Mouse (Mus musculus): ENCODE measurements around the gene Babam2. TPM values are rescaled to one million over a fixed set of nuclear protein-coding genes. Genes with fewer than 3 reads are reported as not detected.

The Babam2 gene
- polyA plus RNA-seq, 1 experiment from 2014 or later: 35.7 TPM

- 87% methylated on average over 5 of the region's 5 CpGs for WGBS
- DNase-seq (ENCODE audit: low spot score): peak; percentile 20
- Histone ChIP-seq H3K36me3 (no peaks in the 10 kb centered on the region), H3K27ac (no peak overlapping the region), H3K4me3 (no peak overlapping the region), H3K27me3 (ENCODE audit: low read depth, poor library complexity, severe bottlenecking) (no peaks in the 10 kb centered on the region), H3K4me1 (peaks cover under 1% of the 10 kb centered on the region; the same call in 1 of the 2 replicates), H3K9me3 (replicated peaks) (no peaks in the 10 kb centered on the region)
These were observed 368.7 kb downstream of the Babam2 start for GRCm38 (mm10) chr5:32066015-32066734.

GRCm38 (mm10) chr5:32066839-32067238 lies 369.4 kb downstream of the Babam2 start:
- WGBS: 90% methylated on average over 2 of the region's 2 CpGs
- peak; percentile 15 for DNase-seq (ENCODE audit: low spot score)
- H3K4me1 ChIP-seq: peaks cover 7% of the 10 kb centered on the region; the same call in 1 of the 2 replicates
- no peak overlapping the region for H3K27ac ChIP-seq
- H3K36me3 ChIP-seq: no peaks in the 10 kb centered on the region
- H3K9me3 ChIP-seq (replicated peaks): no peaks in the 10 kb centered on the region
- H3K4me3 ChIP-seq: no peak overlapping the region
- no peaks in the 10 kb centered on the region for H3K27me3 ChIP-seq (ENCODE audit: low read depth, poor library complexity, severe bottlenecking)

GRCm38 (mm10) chr5:32068616-32069015 lies 371.1 kb downstream of the Babam2 start:
- no peak overlapping the region for H3K4me3 ChIP-seq
- peaks cover 8% of the 10 kb centered on the region; the same call in 1 of the 2 replicates for H3K4me1 ChIP-seq
- H3K27me3 ChIP-seq (ENCODE audit: low read depth, poor library complexity, severe bottlenecking): no peaks in the 10 kb centered on the region
- H3K27ac ChIP-seq: no peak overlapping the region
- peak; percentile 12 for DNase-seq (ENCODE audit: low spot score)
- 82% methylated on average over 3 of the region's 3 CpGs for WGBS
- no peaks in the 10 kb centered on the region for H3K9me3 ChIP-seq (replicated peaks)
- H3K36me3 ChIP-seq: no peaks in the 10 kb centered on the region

- Histone ChIP-seq H3K36me3 (no peaks in the 10 kb centered on the region), H3K27ac (no peak overlapping the region), H3K4me1 (peaks cover 8% of the 10 kb centered on the region; the same call in 1 of the 2 replicates), H3K27me3 (ENCODE audit: low read depth, poor library complexity, severe bottlenecking) (no peaks in the 10 kb centered on the region), H3K9me3 (replicated peaks) (no peaks in the 10 kb centered on the region), H3K4me3 (no peak overlapping the region)
- WGBS: 76% methylated on average over 4 of the region's 4 CpGs
- DNase-seq (ENCODE audit: low spot score): peak; percentile 20
These were observed 371.6 kb downstream of the Babam2 start for GRCm38 (mm10) chr5:32069096-32069495.

GRCm38 (mm10) chr5:32069566-32070169 lies 372.2 kb downstream of the Babam2 start:
- Histone ChIP-seq H3K4me3 (no peak overlapping the region), H3K27ac (no peak overlapping the region), H3K36me3 (no peaks in the 10 kb centered on the region), H3K4me1 (peaks cover 8% of the 10 kb centered on the region; the same call in 1 of the 2 replicates), H3K9me3 (replicated peaks) (no peaks in the 10 kb centered on the region), H3K27me3 (ENCODE audit: low read depth, poor library complexity, severe bottlenecking) (no peaks in the 10 kb centered on the region)
- peak; percentile 23 for DNase-seq (ENCODE audit: low spot score)
- 84% methylated on average over 10 of the region's 10 CpGs for WGBS

- DNase-seq (ENCODE audit: low spot score): peak; percentile 11
- H3K36me3 ChIP-seq: no peaks in the 10 kb centered on the region
- H3K27ac ChIP-seq: no peak overlapping the region
- H3K4me1 ChIP-seq: peaks cover 8% of the 10 kb centered on the region; the same call in 1 of the 2 replicates
- 94% methylated on average over 3 of the region's 3 CpGs for WGBS
- H3K27me3 ChIP-seq (ENCODE audit: low read depth, poor library complexity, severe bottlenecking): no peaks in the 10 kb centered on the region
- H3K9me3 ChIP-seq (replicated peaks): no peaks in the 10 kb centered on the region
- no peak overlapping the region for H3K4me3 ChIP-seq
These were observed 373.3 kb downstream of the Babam2 start for GRCm38 (mm10) chr5:32070781-32071180.

GRCm38 (mm10) chr5:32071314-32071713 lies 373.8 kb downstream of the Babam2 start:
- 68% methylated on average over 4 of the region's 4 CpGs for WGBS
- peaks cover 8% of the 10 kb centered on the region; the same call in 1 of the 2 replicates for H3K4me1 ChIP-seq
- H3K36me3 ChIP-seq: no peaks in the 10 kb centered on the region
- no peaks in the 10 kb centered on the region for H3K9me3 ChIP-seq (replicated peaks)
- peak; percentile 30 for DNase-seq (ENCODE audit: low spot score)
- H3K4me3 ChIP-seq: no peak overlapping the region
- H3K27me3 ChIP-seq (ENCODE audit: low read depth, poor library complexity, severe bottlenecking): no peaks in the 10 kb centered on the region
- no peak overlapping the region for H3K27ac ChIP-seq

GRCm38 (mm10) chr5:32071824-32072223 lies 374.3 kb downstream of the Babam2 start:
- 96% methylated on average over 5 of the region's 5 CpGs for WGBS
- H3K36me3 ChIP-seq: no peaks in the 10 kb centered on the region

GRCm38 (mm10) chr5:32072877-32073276 lies 375.4 kb downstream of the Babam2 start:
- H3K4me3 ChIP-seq: no peak overlapping the region
- H3K27ac ChIP-seq: no peak overlapping the region
- WGBS: 94% methylated on average over 3 of the region's 3 CpGs
- no peaks in the 10 kb centered on the region for H3K27me3 ChIP-seq (ENCODE audit: low read depth, poor library complexity, severe bottlenecking)
- peaks cover 8% of the 10 kb centered on the region; the same call in 1 of the 2 replicates for H3K4me1 ChIP-seq
- no peaks in the 10 kb centered on the region for H3K36me3 ChIP-seq
- H3K9me3 ChIP-seq (replicated peaks): no peaks in the 10 kb centered on the region
- no peak for DNase-seq (ENCODE audit: low spot score)

More at GRCm38 (mm10) chr5:32071824-32072223, 374.3 kb downstream of the Babam2 start:
- H3K27ac ChIP-seq: no peak overlapping the region
- no peak for DNase-seq (ENCODE audit: low spot score)
- H3K27me3 ChIP-seq (ENCODE audit: low read depth, poor library complexity, severe bottlenecking): no peaks in the 10 kb centered on the region
- H3K4me1 ChIP-seq: peaks cover 8% of the 10 kb centered on the region; the same call in 1 of the 2 replicates
- H3K4me3 ChIP-seq: no peak overlapping the region
- no peaks in the 10 kb centered on the region for H3K9me3 ChIP-seq (replicated peaks)

GRCm38 (mm10) chr5:32074053-32074452 lies 376.6 kb downstream of the Babam2 start:
- H3K27ac ChIP-seq: no peak overlapping the region
- WGBS: 90% methylated on average over 3 of the region's 3 CpGs
- no peaks in the 10 kb centered on the region for H3K9me3 ChIP-seq (replicated peaks)
- no peaks in the 10 kb centered on the region for H3K36me3 ChIP-seq
- peaks cover 15% of the 10 kb centered on the region; the same call in 1 of the 2 replicates for H3K4me1 ChIP-seq
- no peaks in the 10 kb centered on the region for H3K27me3 ChIP-seq (ENCODE audit: low read depth, poor library complexity, severe bottlenecking)
- DNase-seq (ENCODE audit: low spot score): no peak
- H3K4me3 ChIP-seq: no peak overlapping the region

- Histone ChIP-seq H3K4me3 (no peak overlapping the region), H3K27me3 (ENCODE audit: low read depth, poor library complexity, severe bottlenecking) (no peaks in the 10 kb centered on the region), H3K4me1 (peaks cover 32% of the 10 kb centered on the region), H3K27ac (no peak overlapping the region), H3K36me3 (no peaks in the 10 kb centered on the region), H3K9me3 (replicated peaks) (no peaks in the 10 kb centered on the region)
- WGBS: 91% methylated on average over 3 of the region's 3 CpGs
- DNase-seq (ENCODE audit: low spot score): no peak
These were observed 379.7 kb downstream of the Babam2 start for GRCm38 (mm10) chr5:32077139-32077538.

GRCm38 (mm10) chr5:32078986-32079385 lies 381.5 kb downstream of the Babam2 start:
- H3K9me3 ChIP-seq (replicated peaks): no peaks in the 10 kb centered on the region
- WGBS: 74% methylated on average over 4 of the region's 4 CpGs
- no peaks in the 10 kb centered on the region for H3K27me3 ChIP-seq (ENCODE audit: low read depth, poor library complexity, severe bottlenecking)
- no peak for DNase-seq (ENCODE audit: low spot score)
- H3K4me1 ChIP-seq: peaks cover 32% of the 10 kb centered on the region
- H3K4me3 ChIP-seq: no peak overlapping the region
- no peak overlapping the region for H3K27ac ChIP-seq
- H3K36me3 ChIP-seq: no peaks in the 10 kb centered on the region

Measured in limb, embryonic 10.5 days (tissue).